Mouse (Mus musculus) neural tube, embryonic 10.5 days (tissue): ENCODE measurements around the gene Sfrp4.

Experiments used
- DNase-seq: peaks from one replicate; pipeline ENCODE4 v3.0.0-alpha.2; 2017; ENCODE audit warnings: low spot score; ENCODE audit errors: extremely low spot score

Gene Sfrp4

GRCm38 (mm10) chr13:19630768-19631709 lies 8.1 kb downstream of the Sfrp4 start:
- DNase-seq = no peak

GRCm38 (mm10) chr13:19636131-19636530 lies 13.2 kb downstream of the Sfrp4 start:
- no peak for DNase-seq

DNA sequence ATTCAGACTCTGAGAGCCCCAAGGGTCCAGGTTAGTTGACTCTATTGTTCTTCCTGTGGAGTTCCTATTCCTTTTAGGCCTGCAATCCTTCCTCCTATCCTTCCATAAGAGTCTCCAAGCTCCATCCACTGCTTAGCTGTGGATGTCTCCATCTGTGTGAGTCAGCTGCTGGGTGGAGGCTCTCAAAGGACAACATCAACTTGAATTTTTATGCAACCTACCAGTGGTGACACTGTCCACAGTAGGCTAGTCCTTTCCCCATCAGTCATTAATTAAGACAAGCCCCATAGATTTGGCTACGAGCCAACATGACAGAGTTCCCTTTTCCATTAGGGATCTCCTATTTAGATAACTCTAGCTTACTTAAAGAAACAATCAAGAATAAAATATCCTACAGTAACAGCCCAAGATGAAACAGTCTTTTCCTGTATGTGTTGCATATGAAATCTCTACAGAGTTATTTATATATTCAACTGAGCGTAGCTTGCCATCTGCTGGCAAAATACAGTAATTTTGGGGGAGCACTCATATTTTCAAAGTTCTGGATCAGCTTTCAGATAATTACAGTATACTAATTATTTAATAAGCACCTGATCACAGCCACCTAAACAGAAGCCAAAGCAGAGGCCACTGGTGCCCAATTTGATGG lies 17.4 kb downstream of the Sfrp4 start:
- no peak for DNase-seq

GRCm38 (mm10) chr13:19643519-19643918 lies 20.6 kb downstream of the Sfrp4 start:
- DNase-seq = no peak

DNA sequence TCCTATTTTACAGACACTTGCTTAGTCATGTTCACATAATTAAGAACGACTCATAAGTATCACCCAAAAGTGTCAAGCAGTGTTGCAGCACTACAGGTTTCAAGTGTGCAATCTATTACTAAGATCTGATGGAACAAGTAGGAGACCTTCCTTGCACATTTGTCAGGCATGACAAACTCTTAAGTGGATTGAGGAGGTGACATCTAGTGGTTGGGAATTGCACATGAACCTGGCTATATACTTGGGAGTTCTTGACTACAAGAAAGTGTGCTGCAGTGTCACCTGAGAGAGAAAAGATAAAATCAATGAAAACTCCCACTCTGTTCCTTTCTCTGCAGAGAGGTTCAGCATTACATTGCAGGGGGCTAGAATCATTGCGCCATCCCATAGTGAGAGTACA lies 21.3 kb downstream of the Sfrp4 start:
- DNase-seq = no peak

GRCm38 (mm10) chr13:19649824-19650223 lies 26.9 kb downstream of the Sfrp4 start:
- no peak for DNase-seq

GRCm38 (mm10) chr13:19652405-19652804 lies 29.5 kb downstream of the Sfrp4 start:
- DNase-seq = no peak

GRCm38 (mm10) chr13:19668355-19669140 lies 45.6 kb downstream of the Sfrp4 start:
- no peak for DNase-seq

- no peak for DNase-seq
These were observed 51.1 kb downstream of the Sfrp4 start for GRCm38 (mm10) chr13:19674025-19674424.

DNA sequence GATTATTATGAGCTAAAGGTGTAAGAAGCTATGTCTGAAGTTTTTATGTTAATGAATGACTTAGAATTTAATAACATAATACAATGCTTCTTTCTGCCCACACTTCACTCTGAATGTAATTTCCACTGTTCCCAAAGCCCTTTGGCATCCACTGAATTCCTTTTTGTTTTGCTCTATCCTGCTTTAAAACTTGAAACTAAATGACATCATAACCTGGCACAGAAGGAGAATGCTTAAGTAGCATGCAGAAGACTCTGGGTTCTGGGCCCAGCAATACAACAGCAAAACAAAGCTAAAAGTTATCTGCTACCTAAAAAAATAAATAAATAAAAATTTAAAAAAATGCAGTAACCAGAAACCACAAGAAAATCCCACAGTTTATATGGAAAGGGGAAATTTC lies 51.7 kb downstream of the Sfrp4 start:
- no peak for DNase-seq
